Mouse (Mus musculus): Measurements from ENCODE around the gene Cul7.

DNA sequence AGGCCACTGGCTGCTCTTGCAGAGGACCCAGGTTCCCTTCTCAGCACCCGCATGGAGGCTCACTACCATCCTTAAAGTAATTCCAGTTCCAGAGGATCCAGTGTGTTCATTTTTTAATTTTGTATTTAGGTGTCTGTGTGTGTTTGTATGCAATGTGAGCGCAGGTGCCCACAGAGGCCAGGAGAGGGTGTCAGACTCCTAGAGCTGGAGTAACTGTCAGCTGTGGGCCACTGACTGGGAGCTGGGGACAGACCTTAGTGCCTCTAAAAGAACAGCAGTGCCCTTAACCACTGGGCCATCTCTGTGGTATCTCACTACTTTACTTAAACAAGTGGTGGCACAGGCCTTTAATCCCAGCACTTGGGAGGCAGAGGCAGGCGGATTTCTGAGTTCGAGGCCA lies 46.9 kb upstream of the Cul7 start:
- TF ChIP-seq POLR2A (IDR thresholded peaks at IDR 0.05; ENCODE audit: borderline replicate concordance, extremely low read depth, insufficient read depth, insufficient read length, poor library complexity, severe bottlenecking) (no peak), CTCF (IDR thresholded peaks at IDR 0.05; ENCODE audit: borderline replicate concordance, extremely low read depth, insufficient read depth, insufficient read length) (no peak)
